Mouse (Mus musculus) cerebellum, adult 2 months (tissue): ENCODE results near the gene Gm10401.

Source experiments
- CTCF ChIP-seq: fragments of 200-500 bp; IDR thresholded peaks from 2 replicates; pipeline ENCODE4 v1.5.1; 2011; ENCODE audit warnings: low read depth, mild to moderate bottlenecking, control low read depth, low read length, moderate library complexity, borderline replicate concordance; ENCODE audit not compliant: insufficient read depth
- POLR2A ChIP-seq: fragments of 200-500 bp; IDR thresholded peaks from 2 replicates; pipeline ENCODE4 v1.6.1; 2011; ENCODE audit warnings: low read length, control low read depth, borderline replicate concordance; ENCODE audit not compliant: insufficient read depth

DNA sequence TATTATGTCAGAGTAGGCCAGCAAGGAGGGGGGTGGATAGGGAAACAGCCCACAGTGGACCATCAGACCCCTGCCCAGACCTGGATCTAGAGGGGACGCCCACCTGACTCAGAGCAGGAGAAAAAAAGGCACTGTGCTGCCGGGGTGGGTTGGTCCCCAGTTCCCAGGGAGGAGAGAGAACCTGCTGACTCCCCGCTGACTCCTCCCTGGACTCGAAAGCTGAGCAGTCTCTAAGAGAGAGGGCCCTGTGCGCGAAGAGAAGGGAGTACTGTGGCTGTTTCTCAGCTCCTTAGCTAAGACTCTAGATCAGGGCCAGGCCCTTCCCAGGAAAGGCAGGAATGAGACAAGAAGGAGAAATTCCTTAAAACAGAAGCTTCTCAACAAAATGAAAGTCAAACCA lies 46.4 kb upstream of the Gm10401 start:
- TF ChIP-seq POLR2A, result no peak
- no peak for TF ChIP-seq CTCF
